Mouse (Mus musculus) kidney, adult 9 months (tissue): ENCODE results near the gene Bpifc.

Experiments used
- DNase-seq: peaks from one replicate; pipeline ENCODE4 v3.0.0; 2022

The Bpifc gene

GRCm38 (mm10) chr10:85948483-85949196 is 63.1 kb downstream of the Bpifc start:
- DNase-seq: no peak

- no peak for DNase-seq
Observed at GRCm38 (mm10) chr10:85936280-85936965, 75.3 kb downstream of the Bpifc start.

- DNase-seq: no peak
Observed at GRCm38 (mm10) chr10:85929962-85930361, 81.7 kb downstream of the Bpifc start.

GRCm38 (mm10) chr10:85929208-85929591 is 82.5 kb downstream of the Bpifc start:
- DNase-seq: no peak

- DNase-seq: peak; percentile 62
Observed at GRCm38 (mm10) chr10:85928499-85929207, 83.0 kb downstream of the Bpifc start.

GRCm38 (mm10) chr10:85927676-85928445 is 83.8 kb downstream of the Bpifc start, which contains the start of gene Ascl4:
Gene Ascl4, plus strand, starts transcription at chr10:85927681.
- DNase-seq: peak; percentile 42

GRCm38 (mm10) chr10:85916498-85917309 is 95.0 kb downstream of the Bpifc start, which contains the start of gene Prdm4:
Gene Prdm4, minus strand, starts transcription at chr10:85917142.
- peak; percentile 98 for DNase-seq
